14 mouse cellular contexts compared by ENCODE assay signal in genomic region chr3:145253066-145253465, GRCm38 (mm10).
"Had no signal": no experiment of that assay in that cellular context is flagged by ENCODE, and none has a peak within 500 bp of the region (broad histone marks: within the 10 kb centered on the region; RNA-seq: fewer than 3 reads in every experiment).

No protein-coding gene starts in this region.

- ATAC-seq: intestine, postnatal 0 days; midbrain, embryonic 16.5 days had no signal

- DNase-seq: layer of hippocampus, adult 9-11 months; layer of hippocampus, postnatal 36 days; lung, adult 18-20 months; retina, postnatal 1 day; right cerebral cortex, postnatal 4 days; spleen, adult 18-20 months; thymus, adult 18-20 months; thymus, postnatal 25 days had no signal

- H3K27ac ChIP-seq: limb, embryonic 12.5 days; liver, embryonic 14.5 days; midbrain, embryonic 12.5 days; neural tube, embryonic 13.5 days had no signal

- H3K4me1 ChIP-seq: limb, embryonic 12.5 days; midbrain, embryonic 12.5 days; neural tube, embryonic 13.5 days had no signal

- H3K36me3 ChIP-seq: limb, embryonic 12.5 days; midbrain, embryonic 12.5 days; neural tube, embryonic 13.5 days had no signal

- H3K9ac ChIP-seq: limb, embryonic 12.5 days; liver, embryonic 14.5 days; midbrain, embryonic 12.5 days; neural tube, embryonic 13.5 days had no signal

- H3K27me3 ChIP-seq: limb, embryonic 12.5 days; midbrain, embryonic 12.5 days; neural tube, embryonic 13.5 days had no signal

- H3K4me3 ChIP-seq: limb, embryonic 12.5 days; midbrain, embryonic 12.5 days; neural tube, embryonic 13.5 days had no signal

- H3K9me3 ChIP-seq: limb, embryonic 12.5 days; midbrain, embryonic 12.5 days; neural tube, embryonic 13.5 days had no signal

- H3K4me2 ChIP-seq: limb, embryonic 12.5 days; midbrain, embryonic 12.5 days; neural tube, embryonic 13.5 days had no signal
